Mouse (Mus musculus) midbrain, postnatal 0 days (tissue): ENCODE measurements at regions not wholly inside any gene's neighbourhood (a gene's known extent, or its start where the extent isn't known, plus 50 kb on each side); places are given as distances from the start of the nearest gene placed in this dataset.

ENCODE experiments used
- ATAC-seq: fragments of 200-750 bp; cut with Nextera tagmentation; 2 replicates; pipeline ENCODE4 v1.8.0; 2017; ENCODE audit warnings: moderate number of reproducible peaks, mild to moderate bottlenecking, moderate TSS enrichment, moderate library complexity; ENCODE audit not compliant: low FRiP score
- DNase-seq: peaks from one replicate; pipeline ENCODE4 v3.0.0-alpha.2; 2015; ENCODE audit warnings: low spot score
- H3K27ac ChIP-seq: fragments of 300-500 bp; sonication (generic); 2 replicates; pipeline ENCODE4 v1.5.1; 2014; ENCODE audit warnings: low read depth, mild to moderate bottlenecking, low read length, mixed read lengths
- H3K27me3 ChIP-seq: fragments of 300-500 bp; sonication (generic); 2 replicates; pipeline ENCODE4 v1.6.1; 2014; ENCODE audit warnings: low read length, control low read depth, mixed read lengths; ENCODE audit not compliant: insufficient read depth
- H3K36me3 ChIP-seq: fragments of 300-500 bp; sonication (generic); 2 replicates; pipeline ENCODE4 v1.6.1; 2014; ENCODE audit warnings: low read length, control low read depth, mixed read lengths; ENCODE audit not compliant: insufficient read depth
- H3K4me1 ChIP-seq: fragments of 300-500 bp; sonication (generic); 2 replicates; pipeline ENCODE4 v1.6.1; 2014; ENCODE audit warnings: mild to moderate bottlenecking, control low read depth, antibody characterized with exemption, low read length, mixed read lengths; ENCODE audit not compliant: insufficient read depth
- H3K4me2 ChIP-seq: fragments of 300-500 bp; sonication (generic); 2 replicates; pipeline ENCODE4 v1.6.1; 2014; ENCODE audit warnings: low read depth, mild to moderate bottlenecking, low read length, mixed read lengths; ENCODE audit not compliant: poor library complexity, severe bottlenecking
- H3K4me3 ChIP-seq: fragments of 300-500 bp; sonication (generic); 2 replicates; pipeline ENCODE4 v1.5.1; 2014; ENCODE audit warnings: low read depth, mild to moderate bottlenecking, low read length, moderate library complexity
- H3K9ac ChIP-seq: fragments of 300-500 bp; sonication (generic); replicated peaks from 2 replicates; pipeline ENCODE4 v1.6.1; 2014; ENCODE audit warnings: mild to moderate bottlenecking, low read length, moderate library complexity, mixed read lengths; ENCODE audit not compliant: poor library complexity, severe bottlenecking
- H3K9me3 ChIP-seq: fragments of 300-500 bp; sonication (generic); 2 replicates; pipeline ENCODE4 v1.6.1; 2016; ENCODE audit warnings: low read length, control low read depth
- CTCF ChIP-seq: IDR thresholded peaks from 2 replicates; pipeline ENCODE4 v1.5.1; 2016; ENCODE audit warnings: antibody characterized with exemption, mild to moderate bottlenecking
- WGBS: fragments of 180-500 bp; shearing (Covaris S2); extraction: QIAGEN DNeasy Blood & Tissue Kit; methylation state at CpG from one replicate; pipeline ENCODE4 v1.1.7; 2014; 5-methylcytosine and 5-hydroxymethylcytosine counted together

DNA sequence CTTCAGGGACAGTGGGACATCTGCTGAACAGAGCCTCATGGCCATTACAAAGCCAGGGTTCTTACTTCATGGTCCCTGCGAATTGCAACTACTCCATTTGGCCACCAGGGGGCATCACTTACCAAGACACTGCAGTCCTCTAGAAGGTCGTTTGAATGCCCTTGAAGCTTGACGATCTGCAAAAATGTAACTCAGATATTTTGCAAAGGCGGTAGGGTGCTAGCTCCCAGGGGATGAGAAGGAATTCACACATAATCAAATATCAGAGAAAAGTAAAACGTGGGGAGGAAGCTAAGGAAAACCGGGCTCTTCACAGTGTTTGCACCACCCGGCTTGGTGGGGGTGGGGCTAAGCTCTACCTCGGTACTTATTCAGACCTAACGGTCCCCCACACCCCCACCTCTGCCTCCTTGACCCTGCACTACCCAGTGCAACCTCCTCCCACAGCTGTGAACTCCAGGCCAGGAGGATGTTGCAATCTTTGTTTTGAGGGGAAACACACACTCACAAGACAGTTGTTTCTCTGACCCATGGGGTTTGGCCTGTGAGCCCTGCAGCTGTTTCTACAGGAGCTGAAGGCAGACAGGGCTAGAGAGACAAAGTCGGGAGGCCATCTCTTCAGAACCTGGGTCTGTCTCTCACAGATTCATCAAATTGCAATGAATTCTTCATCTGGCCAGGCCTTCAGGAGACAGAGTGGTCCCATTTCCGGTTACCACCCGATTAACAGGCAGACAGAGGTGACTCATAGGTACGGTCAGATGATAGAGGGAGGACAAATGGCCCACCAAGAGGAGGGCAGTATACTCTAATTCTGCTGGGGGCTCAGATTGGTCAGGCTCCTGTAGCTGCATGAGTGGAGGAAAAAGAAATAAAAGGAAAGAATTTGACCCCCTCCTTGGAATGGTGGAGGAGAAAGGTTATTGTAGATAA, 85.3 kb upstream of the Fam49a start:
- H3K4me2 ChIP-seq, result peak overlapping the region; percentile 32; the same call in 1 of the 2 replicates
- 19% methylated on average over 13 of the region's 13 CpGs for WGBS
- no peaks in the 10 kb centered on the region for H3K9me3 ChIP-seq
- peak overlapping the region; percentile 28; the same call in 1 of the 2 replicates for H3K27ac ChIP-seq
- no peak overlapping the region for H3K4me3 ChIP-seq
- no peaks in the 10 kb centered on the region for H3K36me3 ChIP-seq
- H3K9ac ChIP-seq, result peak overlapping the region; percentile 14; the same call in 1 of the 2 replicates
- no peaks in the 10 kb centered on the region for H3K27me3 ChIP-seq
- peak; percentile 94 for DNase-seq
- peaks cover 4% of the 10 kb centered on the region; the same call in 1 of the 2 replicates for H3K4me1 ChIP-seq
- peak; percentile 99 for TF ChIP-seq CTCF
- ATAC-seq, result peak; percentile 79

DNA sequence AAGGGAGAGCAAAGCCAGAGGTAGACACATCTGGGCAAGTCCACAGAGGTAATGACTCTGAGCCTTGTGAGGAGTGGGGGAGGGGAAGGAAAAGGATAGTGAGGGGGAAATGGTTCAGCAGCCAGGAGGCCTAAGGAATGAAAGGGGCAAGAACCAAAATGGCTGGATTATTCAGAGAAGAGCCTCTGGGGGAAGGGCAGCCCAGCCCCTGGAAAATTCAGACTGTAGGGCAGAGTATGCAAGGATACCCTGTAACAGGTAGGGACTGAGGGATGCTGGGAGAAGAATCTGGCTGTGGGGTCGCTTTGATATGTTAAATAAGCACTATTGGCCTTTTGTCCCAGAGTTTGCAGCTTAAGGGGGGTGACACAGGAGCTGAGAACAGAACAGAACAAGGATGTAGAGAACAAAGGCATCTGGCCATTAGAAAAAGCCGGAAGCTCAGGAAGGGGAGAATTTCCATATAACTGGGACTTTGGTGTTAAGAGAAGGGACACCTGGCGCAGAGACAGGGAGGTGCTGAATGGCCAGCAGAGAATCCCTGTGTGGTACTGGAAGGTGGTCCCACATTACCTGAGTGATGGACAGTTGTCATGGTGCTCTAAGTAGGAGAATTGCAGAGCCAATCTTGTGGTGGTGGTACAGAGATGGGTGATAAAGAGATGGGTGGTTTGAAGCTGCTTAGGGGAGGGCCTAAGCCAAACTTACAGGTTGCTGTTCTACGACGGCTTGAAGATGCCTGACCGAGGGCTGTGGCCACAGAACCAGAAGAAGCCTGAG, 84.5 kb upstream of the Fam49a start:
- ATAC-seq, result no peak; the same call in 1 of the 2 replicates
- no peaks in the 10 kb centered on the region for H3K9me3 ChIP-seq
- no peak for DNase-seq
- TF ChIP-seq CTCF, result no peak
- no peak overlapping the region for H3K9ac ChIP-seq
- H3K4me2 ChIP-seq, result no peak overlapping the region
- WGBS, result 68% methylated on average over 6 of the region's 6 CpGs
- no peak overlapping the region for H3K27ac ChIP-seq
- no peaks in the 10 kb centered on the region for H3K36me3 ChIP-seq
- no peaks in the 10 kb centered on the region for H3K27me3 ChIP-seq
- H3K4me1 ChIP-seq, result peaks cover 4% of the 10 kb centered on the region; the same call in 1 of the 2 replicates
- H3K4me3 ChIP-seq, result no peak overlapping the region

- no peak overlapping the region for H3K4me3 ChIP-seq
- peaks cover 4% of the 10 kb centered on the region; the same call in 1 of the 2 replicates for H3K4me1 ChIP-seq
- no peak for ATAC-seq
- no peaks in the 10 kb centered on the region for H3K27me3 ChIP-seq
- WGBS, result 74% methylated on average over 2 of the region's 2 CpGs
- H3K4me2 ChIP-seq, result no peak overlapping the region
- TF ChIP-seq CTCF, result no peak
- no peaks in the 10 kb centered on the region for H3K9me3 ChIP-seq
- H3K9ac ChIP-seq, result no peak overlapping the region
- no peak overlapping the region for H3K27ac ChIP-seq
- H3K36me3 ChIP-seq, result no peaks in the 10 kb centered on the region
- DNase-seq, result no peak
Measured at GRCm38 (mm10) chr12:12178391-12178790, 83.5 kb upstream of the Fam49a start.

GRCm38 (mm10) chr12:12179292-12179865, 82.6 kb upstream of the Fam49a start:
- peak; percentile 56 for ATAC-seq
- WGBS, result 52% methylated on average over 10 of the region's 10 CpGs

DNA sequence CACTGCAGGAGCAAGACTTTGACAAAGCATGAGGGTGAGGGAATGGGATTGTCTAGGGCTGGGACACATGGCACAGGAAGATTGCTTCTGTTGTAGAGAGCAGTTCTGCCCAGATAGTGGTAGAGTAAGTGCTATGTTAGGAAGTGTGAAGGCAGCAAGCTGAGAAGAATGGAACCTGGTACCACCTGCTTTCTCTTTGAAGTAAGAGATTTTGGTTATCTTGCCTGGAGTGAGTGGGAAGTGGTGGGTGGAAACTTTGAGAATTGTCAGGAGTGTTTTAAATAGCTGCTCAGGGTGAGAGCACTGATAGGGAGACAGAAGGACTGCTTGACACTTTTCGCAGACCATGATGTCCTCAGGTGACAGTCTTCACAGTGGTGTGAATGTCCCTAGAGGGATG, 81.0 kb upstream of the Fam49a start:
- H3K9me3 ChIP-seq, result no peaks in the 10 kb centered on the region
- H3K27ac ChIP-seq, result no peak overlapping the region
- H3K4me1 ChIP-seq, result peaks cover 4% of the 10 kb centered on the region; the same call in 1 of the 2 replicates
- no peak overlapping the region for H3K4me2 ChIP-seq
- WGBS, result 86% methylated on average over 1 of the region's 1 CpGs
- DNase-seq (no peak), ATAC-seq (no peak)
- H3K4me3 ChIP-seq, result no peak overlapping the region
- no peak overlapping the region for H3K9ac ChIP-seq
- H3K27me3 ChIP-seq, result no peaks in the 10 kb centered on the region
- no peak for TF ChIP-seq CTCF
- no peaks in the 10 kb centered on the region for H3K36me3 ChIP-seq

More at GRCm38 (mm10) chr12:12179292-12179865, 82.6 kb upstream of the Fam49a start:
- Histone ChIP-seq H3K4me3 (no peak overlapping the region), H3K36me3 (no peaks in the 10 kb centered on the region), H3K27ac (no peak overlapping the region; the same call in 1 of the 2 replicates), H3K27me3 (no peaks in the 10 kb centered on the region), H3K9me3 (no peaks in the 10 kb centered on the region), H3K9ac (0 out of 2 replicates have a peak overlapping the region, but pooled peaks have one; percentile 13), H3K4me2 (no peak overlapping the region), H3K4me1 (peaks cover 4% of the 10 kb centered on the region; the same call in 1 of the 2 replicates)
- peak; percentile 66 for DNase-seq
- no peak for TF ChIP-seq CTCF
